Comparison of ENCODE assay signal across 8 mouse cellular contexts in genomic region chr17:27004431-27004830, GRCm38 (mm10). TPM values are rescaled to one million over a fixed set of nuclear protein-coding genes. Genes with fewer than 3 reads are reported as not detected.
DNase-seq lines count a peak whose midpoint lies in the region; ATAC-seq and TF ChIP-seq lines count a peak whose summit lies in the region.

No protein-coding gene starts in this region.

- H3K4me2 ChIP-seq in limb, embryonic 11.5 days (ENCODE audit: low read depth, severe bottlenecking): no peak overlapping the region
- H3K4me2 ChIP-seq in forebrain, embryonic 12.5 days: no peak overlapping the region

- no peak overlapping the region for H3K27ac ChIP-seq in heart, adult 2 months
- H3K27ac ChIP-seq in heart, embryonic 10.5 days: no peak overlapping the region
- no peak overlapping the region for H3K27ac ChIP-seq in embryonic fibroblast, embryonic 13.5 days (ENCODE audit: insufficient read depth, low read length)
- H3K27ac ChIP-seq in limb, embryonic 11.5 days (replicated peaks; ENCODE audit: low read depth, low read length): no peak overlapping the region
- H3K27ac ChIP-seq in forebrain, embryonic 12.5 days: no peak overlapping the region

- no peaks in the 10 kb centered on the region for H3K36me3 ChIP-seq in heart, adult 2 months (ENCODE audit: control insufficient read depth, insufficient read depth, low read length)
- H3K36me3 ChIP-seq in heart, embryonic 10.5 days: no peaks in the 10 kb centered on the region
- H3K36me3 ChIP-seq in limb, embryonic 11.5 days (ENCODE audit: control insufficient read depth, insufficient read depth, low read length): no peaks in the 10 kb centered on the region
- H3K36me3 ChIP-seq in forebrain, embryonic 12.5 days (replicated peaks): no peaks in the 10 kb centered on the region

- no peak overlapping the region for H3K9ac ChIP-seq in heart, adult 2 months (ENCODE audit: low read depth, low read length)
- no peak overlapping the region for H3K9ac ChIP-seq in limb, embryonic 11.5 days (ENCODE audit: low read length)
- no peak overlapping the region for H3K9ac ChIP-seq in forebrain, embryonic 12.5 days

- no peaks in the 10 kb centered on the region for H3K4me1 ChIP-seq in heart, adult 2 months (ENCODE audit: control insufficient read depth, insufficient read depth, low read length)
- peaks cover 11% of the 10 kb centered on the region for H3K4me1 ChIP-seq in heart, embryonic 10.5 days
- H3K4me1 ChIP-seq in embryonic fibroblast, embryonic 13.5 days (ENCODE audit: control insufficient read depth, insufficient read depth, low read length): no peaks in the 10 kb centered on the region
- no peaks in the 10 kb centered on the region for H3K4me1 ChIP-seq in limb, embryonic 11.5 days (ENCODE audit: control insufficient read depth, insufficient read depth, low read length)
- no peaks in the 10 kb centered on the region for H3K4me1 ChIP-seq in forebrain, embryonic 12.5 days

- no peaks in the 10 kb centered on the region for H3K27me3 ChIP-seq in heart, adult 2 months (ENCODE audit: control insufficient read depth, insufficient read depth, low read length)
- H3K27me3 ChIP-seq in heart, embryonic 10.5 days (ENCODE audit: insufficient read depth, poor library complexity, severe bottlenecking): peaks cover 4% of the 10 kb centered on the region; the same call in 1 of the 2 replicates
- peaks cover 3% of the 10 kb centered on the region; the same call in 1 of the 2 replicates for H3K27me3 ChIP-seq in limb, embryonic 11.5 days (ENCODE audit: control insufficient read depth, insufficient read depth, low read length)
- H3K27me3 ChIP-seq in forebrain, embryonic 12.5 days: peaks cover 5% of the 10 kb centered on the region; the same call in 1 of the 2 replicates

- TF ChIP-seq POLR2A in heart, adult 2 months (IDR thresholded peaks at IDR 0.05; ENCODE audit: insufficient read depth, low read depth, low read length): no peak
- no peak for TF ChIP-seq POLR2A in embryonic fibroblast, embryonic 13.5 days (IDR thresholded peaks at IDR 0.05; ENCODE audit: low read depth, low read length)

- no peaks in the 10 kb centered on the region for H3K9me3 ChIP-seq in heart, embryonic 10.5 days
- no peaks in the 10 kb centered on the region for H3K9me3 ChIP-seq in limb, embryonic 11.5 days (ENCODE audit: control insufficient read depth, low read length)
- no peaks in the 10 kb centered on the region for H3K9me3 ChIP-seq in forebrain, embryonic 12.5 days

- TF ChIP-seq EP300 in heart, adult 2 months (IDR thresholded peaks at IDR 0.05; ENCODE audit: insufficient read depth, low read depth, low read length): no peak

- no peak overlapping the region for H3K4me3 ChIP-seq in heart, adult 2 months
- no peak overlapping the region for H3K4me3 ChIP-seq in heart, embryonic 10.5 days
- H3K4me3 ChIP-seq in embryonic fibroblast, embryonic 13.5 days (ENCODE audit: insufficient read depth, low read length): no peak overlapping the region
- H3K4me3 ChIP-seq in limb, embryonic 11.5 days (ENCODE audit: low read depth, low read length): no peak overlapping the region
- H3K4me3 ChIP-seq in forebrain, embryonic 12.5 days (replicated peaks): no peak overlapping the region

- H3K79me2 ChIP-seq in heart, adult 2 months (replicated peaks; ENCODE audit: control insufficient read depth, insufficient read depth, low read length): no peaks in the 10 kb centered on the region

- ATAC-seq in limb, embryonic 11.5 days (ENCODE audit: insufficient number of reproducible peaks, low FRiP score, low TSS enrichment, low read depth): no peak
- ATAC-seq in forebrain, embryonic 12.5 days (ENCODE audit: low FRiP score): no peak

- WGBS in heart, adult 2 months: 35% methylated on average over 9 of the region's 9 CpGs
- 22% methylated on average over 9 of the region's 9 CpGs for WGBS in heart, embryonic 10.5 days
- WGBS in limb, embryonic 11.5 days: 31% methylated on average over 9 of the region's 9 CpGs
- WGBS in forebrain, embryonic 12.5 days: 44% methylated on average over 9 of the region's 9 CpGs

- peak in 1 of 2 experiments; percentile 74 for DNase-seq in heart, adult 2 months
- DNase-seq in heart, embryonic 10.5 days (ENCODE audit: low spot score): no peak
- DNase-seq in 3T3-L1 (ENCODE audit: low read depth, low spot score) (peak; percentile 37), MEL-GATA-1-ER (ENCODE audit: extremely low read depth, low read depth) (peak; percentile 35)
- peak; percentile 82 for DNase-seq in limb, embryonic 11.5 days (ENCODE audit: low spot score)
- DNase-seq in retina, postnatal 1 day: peak; percentile 64

- TF ChIP-seq CTCF in heart, adult 2 months (IDR thresholded peaks at IDR 0.05): peak; percentile 91
- peak; percentile 77 for TF ChIP-seq CTCF in embryonic fibroblast, embryonic 13.5 days (IDR thresholded peaks at IDR 0.05; ENCODE audit: borderline replicate concordance, insufficient read depth, low read length)

- intact Hi-C loops in heart, adult 2 months (cut with DNase I): loop anchor here (2.0 kb wide), 1 partner anchor 22 kb away; no protein-coding TSS in a partner anchor

RNA-seq across cellular contexts. Expression of gene Bak1, which starts 24.4 kb away (rescaled TPM):
- total RNA-seq in heart, adult 2 months (2021): 10 to 100 TPM; 15.0 to 16.9 TPM
- 35.0 and 35.9 TPM in 2 replicates for polyA plus RNA-seq in heart, adult 2 months (2012; rRNA removed)
- polyA plus RNA-seq in heart, embryonic 10.5 days (2016; fragmentation: Nextera tagmentation; extraction: Ambion mirVana): 4.0 and 6.8 TPM in 2 replicates
- 106 and 114 TPM in 2 replicates for polyA plus RNA-seq in embryonic fibroblast, embryonic 13.5 days (2011; ENCODE audit: insufficient read length, low read depth, missing spikeins)
- 10.9 and 15.6 TPM in 2 replicates for polyA plus RNA-seq in limb, embryonic 11.5 days (2014; fragmentation: Nextera tagmentation; extraction: Ambion mirVana)
- 3.0 and 3.1 TPM in 2 replicates for polyA plus RNA-seq in forebrain, embryonic 12.5 days (2016; fragmentation: Nextera tagmentation; extraction: Ambion mirVana)

RNA-seq across cellular contexts. Expression of gene Zbtb9, which starts 31.5 kb away (rescaled TPM):
- 1 to 10 TPM; 1.5 to 3.5 TPM for total RNA-seq in heart, adult 2 months (2021)
- 2.4 and 2.8 TPM in 2 replicates for polyA plus RNA-seq in heart, adult 2 months (2012; rRNA removed)
- 12.5 and 14.6 TPM in 2 replicates for polyA plus RNA-seq in heart, embryonic 10.5 days (2016; fragmentation: Nextera tagmentation; extraction: Ambion mirVana)
- 7.3 and 8.6 TPM in 2 replicates for polyA plus RNA-seq in embryonic fibroblast, embryonic 13.5 days (2011; ENCODE audit: insufficient read length, low read depth, missing spikeins)
- polyA plus RNA-seq in limb, embryonic 11.5 days (2014; fragmentation: Nextera tagmentation; extraction: Ambion mirVana): 11.5 and 14.0 TPM in 2 replicates
- 18.9 and 20.0 TPM in 2 replicates for polyA plus RNA-seq in forebrain, embryonic 12.5 days (2016; fragmentation: Nextera tagmentation; extraction: Ambion mirVana)

RNA-seq across cellular contexts. Expression of gene Itpr3, which starts 52.7 kb away (rescaled TPM):
- 1 to 10 TPM; 4.6 to 6.2 TPM for total RNA-seq in heart, adult 2 months (2021)
- 3.4 and 6.7 TPM in 2 replicates for polyA plus RNA-seq in heart, adult 2 months (2012; rRNA removed)
- polyA plus RNA-seq in heart, embryonic 10.5 days (2016; fragmentation: Nextera tagmentation; extraction: Ambion mirVana): 2.9 TPM in 2 replicates
- 15.7 and 31.1 TPM in 2 replicates for polyA plus RNA-seq in embryonic fibroblast, embryonic 13.5 days (2011; ENCODE audit: insufficient read length, low read depth, missing spikeins)
- 2.5 and 3.0 TPM in 2 replicates for polyA plus RNA-seq in limb, embryonic 11.5 days (2014; fragmentation: Nextera tagmentation; extraction: Ambion mirVana)
- 1.6 and 3.3 TPM in 2 replicates for polyA plus RNA-seq in forebrain, embryonic 12.5 days (2016; fragmentation: Nextera tagmentation; extraction: Ambion mirVana)
